Mouse (Mus musculus): Measurements from ENCODE around the gene Tspyl3.
A peak's percentile ranks its signal among the peaks of the same experiment; 100 is the strongest.
"Not testable (repeated sequence)": the region's sequence is repeated elsewhere in the genome, so short reads cannot be mapped to it uniquely, and the experiment has no call there.

The Tspyl3 gene

DNA sequence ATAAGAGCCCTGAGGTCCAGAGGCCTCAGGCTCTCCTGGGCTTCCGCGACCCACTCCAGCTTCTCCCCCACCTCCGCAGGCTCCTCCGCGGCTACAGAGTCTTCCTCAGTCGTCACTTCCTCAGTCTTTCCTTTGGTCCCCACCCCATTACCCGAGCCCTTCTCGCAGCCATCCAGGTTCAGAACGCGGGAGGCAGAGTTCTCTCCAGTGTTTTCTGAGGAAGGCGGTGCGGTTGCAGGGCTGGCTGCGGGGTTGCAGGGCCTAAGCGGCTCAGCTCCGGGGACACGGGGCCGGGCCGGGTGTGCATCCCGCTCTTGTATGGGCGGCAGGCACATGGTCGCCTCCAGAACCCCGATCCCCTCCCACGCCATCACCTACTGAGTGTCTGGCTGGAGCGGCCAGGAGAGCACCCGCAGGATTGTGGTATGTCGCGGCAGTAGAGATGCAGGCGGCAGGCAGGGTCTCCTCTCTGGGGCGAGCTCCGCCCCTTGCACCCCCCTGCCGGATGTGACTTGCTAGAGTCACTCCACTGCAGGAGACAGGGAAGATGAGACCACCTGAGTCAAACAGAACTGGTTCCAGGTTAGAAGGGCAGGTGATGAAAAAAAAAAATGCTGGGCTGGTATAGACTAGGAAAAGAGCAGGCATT is at the start of gene Tspyl3:
Gene Tspyl3, minus strand, starts transcription at position 496 of the 649 bp plus-strand sequence.
- peak; percentile 78 to 79 for DNase-seq

DNA sequence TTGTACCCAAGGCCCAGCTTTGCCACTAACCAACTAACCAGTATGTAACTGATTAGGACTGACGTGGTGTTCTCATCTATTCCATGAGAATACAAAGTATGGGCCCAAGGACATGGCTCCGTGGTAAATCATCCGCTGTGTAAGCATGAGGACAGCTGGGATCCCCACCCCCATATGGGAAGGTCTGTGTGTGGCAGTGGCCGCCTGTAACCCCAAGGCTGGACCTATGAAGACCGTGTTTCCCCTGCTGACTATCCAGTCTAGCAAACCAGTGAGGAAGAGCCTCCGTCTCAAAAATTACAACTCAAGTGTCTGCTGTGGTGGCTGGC is 49.6 kb upstream of the Tspyl3 start:
- DNase-seq = no peak

DNA sequence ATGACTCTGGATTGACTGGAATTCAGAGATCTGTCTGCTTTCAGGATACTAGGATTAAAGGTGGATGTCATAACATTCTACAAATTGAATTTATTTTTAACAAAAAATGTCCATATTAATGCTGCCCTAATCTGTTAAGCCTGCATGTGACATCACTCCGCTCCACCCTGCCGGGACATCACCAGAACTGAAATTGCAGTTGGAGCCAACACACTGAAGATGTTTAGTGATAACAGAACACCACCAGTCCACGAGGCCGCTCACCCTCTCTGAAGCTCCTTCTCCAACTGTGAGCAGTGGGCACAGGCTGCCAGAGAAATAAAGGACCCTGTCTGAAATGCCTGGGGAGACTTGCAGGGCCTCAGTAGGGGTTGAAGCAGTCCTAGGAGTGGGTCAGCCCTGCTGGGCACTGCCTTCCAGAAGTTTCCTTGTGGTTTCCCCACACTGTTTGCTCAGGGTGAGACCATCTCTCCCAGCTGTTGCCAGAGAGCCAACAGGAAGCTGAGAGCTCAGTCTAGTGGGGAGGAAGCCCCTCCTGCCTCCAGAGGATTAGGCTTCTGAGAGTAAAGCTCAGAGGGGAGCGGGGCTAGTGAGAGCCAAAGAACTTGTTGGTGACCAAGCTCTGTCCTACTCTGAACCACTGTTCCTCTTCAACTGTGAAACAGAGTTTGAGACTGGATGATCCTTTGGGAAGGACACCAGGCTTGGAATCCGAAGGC is 49.1 kb upstream of the Tspyl3 start:
- DNase-seq = not testable (repeated sequence)

DNA sequence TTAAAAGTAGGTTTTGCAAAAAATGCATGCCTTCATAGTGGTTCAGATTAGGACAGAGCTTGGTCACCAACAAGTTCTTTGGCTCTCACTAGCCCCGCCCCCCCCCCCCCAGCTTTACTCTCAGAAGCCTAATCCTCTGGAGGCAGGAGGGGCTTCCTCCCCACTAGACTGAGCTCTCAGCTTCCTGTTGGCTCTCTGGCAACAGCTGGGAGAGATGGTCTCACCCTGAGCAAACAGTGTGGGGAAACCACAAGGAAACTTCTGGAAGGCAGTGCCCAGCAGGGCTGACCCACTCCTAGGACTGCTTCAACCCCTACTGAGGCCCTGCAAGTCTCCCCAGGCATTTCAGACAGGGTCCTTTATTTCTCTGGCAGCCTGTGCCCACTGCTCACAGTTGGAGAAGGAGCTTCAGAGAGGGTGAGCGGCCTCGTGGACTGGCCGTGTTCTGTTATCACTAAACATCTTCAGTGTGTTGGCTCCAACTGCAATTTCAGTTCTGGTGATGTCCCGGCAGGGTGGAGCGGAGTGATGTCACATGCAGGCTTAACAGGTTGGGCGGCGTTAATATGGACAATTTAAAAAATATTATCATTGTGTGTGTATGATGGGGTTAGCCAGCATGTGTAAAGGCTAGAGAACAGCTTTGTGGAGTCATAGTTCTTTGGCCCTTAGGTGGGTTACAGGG is 45.1 kb upstream of the Tspyl3 start:
- not testable (repeated sequence) for DNase-seq

DNA sequence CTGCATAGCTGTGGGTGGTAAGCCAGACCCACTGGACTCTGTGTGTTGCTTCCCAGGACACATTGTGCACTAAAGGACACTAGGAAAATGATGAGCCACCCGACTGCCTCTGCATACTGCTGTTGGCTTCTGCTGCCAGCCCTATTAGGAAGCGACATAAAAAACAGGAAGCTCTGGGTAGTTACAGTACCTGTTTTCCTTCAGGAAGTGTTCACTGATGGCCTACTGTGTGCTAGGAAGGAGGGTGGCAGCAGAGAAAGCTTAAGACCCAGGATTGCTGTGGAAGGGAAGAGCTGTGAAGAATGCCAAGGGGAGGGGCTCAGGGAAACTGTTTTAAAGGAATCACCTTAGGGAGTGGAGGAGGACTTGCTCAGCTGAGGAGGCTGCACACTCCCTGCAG is 42.1 kb upstream of the Tspyl3 start:
- no peak for DNase-seq

DNA sequence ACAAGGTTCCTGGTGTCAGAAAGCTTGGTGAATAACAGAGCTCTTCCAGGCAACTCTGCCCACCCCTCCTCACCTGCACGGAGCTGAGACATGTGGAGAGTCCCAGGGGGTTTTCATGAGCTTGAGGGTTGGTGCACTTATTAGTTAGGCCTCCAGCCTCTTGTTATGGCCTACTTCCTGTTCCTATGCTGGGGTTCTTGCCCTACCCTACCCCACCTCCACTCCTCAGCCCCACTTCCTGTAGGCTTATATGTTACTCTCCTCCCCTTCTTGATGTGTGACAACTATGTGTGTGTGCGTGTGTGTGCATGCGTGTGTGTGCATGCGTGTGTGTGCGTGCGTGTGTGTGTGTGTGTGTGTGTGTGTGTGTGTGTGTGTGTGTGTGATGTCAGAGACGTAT is 37.8 kb upstream of the Tspyl3 start:
- DNase-seq = no peak

DNA sequence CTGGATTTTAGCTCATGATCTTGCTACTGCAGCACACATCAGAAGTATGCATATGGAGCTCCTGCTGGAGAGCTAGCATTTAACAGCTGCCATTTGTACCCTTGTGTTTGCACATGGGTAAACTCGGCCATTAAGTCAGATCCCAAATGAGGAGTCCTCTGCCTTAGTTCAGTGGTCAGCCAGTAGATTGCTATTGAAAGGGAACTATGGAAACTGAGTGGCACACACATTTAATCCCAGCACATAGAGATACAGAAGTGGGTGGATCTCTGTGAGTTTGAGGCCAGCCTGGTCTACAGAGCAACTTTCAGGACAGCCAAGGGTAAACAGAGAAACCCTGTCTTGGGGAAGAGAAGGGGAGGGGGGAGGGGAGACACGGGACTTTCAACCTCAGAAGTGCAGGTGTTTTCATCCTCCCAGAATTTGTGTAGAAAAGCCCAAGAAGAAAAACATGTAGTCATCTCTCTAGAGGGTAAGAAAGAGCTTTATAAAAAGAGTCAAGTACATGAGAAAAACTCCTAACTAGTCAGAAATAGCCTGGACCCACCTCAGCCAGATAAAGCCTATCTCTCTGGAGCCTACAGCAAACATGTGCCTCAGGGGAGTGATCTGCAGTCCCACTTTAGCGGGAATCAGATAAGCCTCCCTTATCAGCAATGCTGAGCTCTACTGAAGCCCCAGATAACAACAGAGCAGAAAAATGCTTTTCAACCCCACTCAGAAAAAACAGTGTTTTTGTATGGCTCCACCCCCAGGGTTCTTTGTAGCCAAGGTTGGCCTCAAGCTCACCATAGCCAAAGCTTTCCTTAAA is 34.8 kb upstream of the Tspyl3 start:
- no peak for DNase-seq

DNA sequence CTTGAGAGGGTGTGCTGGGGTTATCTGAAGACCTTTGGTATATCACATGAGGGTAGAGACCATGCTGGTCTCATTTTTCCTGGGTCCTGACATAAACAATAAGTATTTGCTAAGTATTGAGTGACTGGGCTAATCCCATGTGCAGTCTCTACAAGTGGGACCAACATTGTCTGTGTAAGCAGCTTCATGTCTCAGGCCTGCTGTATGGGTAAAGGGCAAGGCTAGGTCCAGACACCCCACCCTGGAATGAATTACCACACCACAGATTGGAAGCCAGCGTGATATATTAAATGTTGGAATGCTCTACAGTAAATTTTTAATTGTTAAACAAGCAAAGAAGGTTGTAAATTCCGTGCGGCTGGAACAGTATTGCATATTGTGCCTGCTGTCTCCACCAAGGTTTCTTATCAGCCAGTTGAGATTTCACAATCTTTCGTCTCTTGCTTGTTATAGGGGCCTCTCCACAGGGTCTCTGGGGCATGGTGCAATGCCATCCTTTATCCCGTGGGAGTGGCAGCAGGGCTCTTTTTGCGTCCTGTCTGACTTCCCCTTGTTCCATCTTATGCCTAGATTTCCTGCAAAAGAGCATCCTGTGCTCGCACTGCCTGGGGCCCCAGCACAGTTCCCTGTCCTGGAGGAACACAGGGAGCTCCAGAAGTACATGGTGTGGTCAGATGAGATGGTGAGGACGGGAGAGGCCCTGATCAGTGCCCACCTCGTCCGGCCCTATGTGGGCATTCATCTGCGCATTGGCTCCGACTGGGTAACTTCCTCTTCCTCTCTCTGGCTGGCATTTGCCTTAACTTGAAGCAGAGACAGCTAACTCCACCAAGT is 34.0 kb upstream of the Tspyl3 start:
- no peak for DNase-seq

DNA sequence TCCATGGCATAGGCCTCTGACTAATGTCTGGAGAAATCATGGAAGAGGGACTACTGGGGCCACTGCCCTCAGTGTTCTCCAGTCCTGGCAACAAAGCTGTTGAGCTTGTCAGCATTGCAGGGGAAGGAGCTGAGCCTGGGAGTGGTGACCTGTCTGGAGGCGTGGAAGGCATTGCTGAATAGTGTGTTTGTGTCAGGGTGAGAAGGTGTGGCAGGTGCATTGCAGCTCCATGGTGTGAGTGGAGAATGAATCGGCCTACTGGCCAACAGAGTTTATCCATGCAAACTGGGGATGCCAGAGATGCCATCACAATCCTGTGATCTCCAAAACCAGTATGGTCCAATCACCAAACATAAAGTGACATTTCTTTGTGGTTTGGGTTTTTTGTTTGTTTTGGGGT is 31.4 kb upstream of the Tspyl3 start:
- DNase-seq = no peak

DNA sequence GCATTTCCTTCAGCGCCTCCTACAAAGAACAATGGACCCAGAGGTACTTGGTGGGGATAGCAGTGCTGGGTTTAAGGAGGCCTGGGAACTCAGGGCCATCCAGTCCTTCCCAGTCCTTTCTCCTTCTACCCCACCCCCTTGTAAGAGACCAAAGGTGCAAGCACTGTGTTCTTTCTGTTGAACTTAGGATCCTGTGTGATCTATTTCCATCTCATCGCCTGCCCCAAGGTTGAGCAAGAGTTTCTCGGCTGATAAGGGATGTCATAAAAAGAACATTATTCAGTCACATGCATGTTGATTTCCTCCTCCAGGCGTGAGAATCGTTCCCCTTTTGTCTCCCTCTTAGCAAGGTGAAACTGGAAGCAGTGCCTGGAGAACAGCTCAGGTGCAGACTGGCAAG is 24.5 kb upstream of the Tspyl3 start:
- no peak for DNase-seq

DNA sequence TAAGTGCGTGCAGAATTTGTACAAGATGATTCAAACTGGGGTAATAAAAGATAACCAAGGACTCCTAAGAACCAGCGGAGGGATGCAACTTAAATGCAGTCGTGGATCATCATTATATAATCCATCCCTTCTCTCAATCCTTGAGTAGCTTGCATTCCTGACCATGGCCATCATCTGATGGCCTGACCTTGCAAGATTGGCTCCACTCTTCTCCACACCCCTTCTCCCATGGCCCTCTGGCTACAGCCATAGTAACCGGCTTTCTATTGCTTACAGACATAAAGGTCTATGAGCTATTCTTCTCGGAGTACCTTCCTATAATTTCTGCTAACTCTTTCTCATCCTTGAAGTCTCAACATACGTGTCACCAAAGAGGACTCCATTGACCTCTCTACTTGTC is 16.9 kb upstream of the Tspyl3 start:
- DNase-seq = no peak

DNA sequence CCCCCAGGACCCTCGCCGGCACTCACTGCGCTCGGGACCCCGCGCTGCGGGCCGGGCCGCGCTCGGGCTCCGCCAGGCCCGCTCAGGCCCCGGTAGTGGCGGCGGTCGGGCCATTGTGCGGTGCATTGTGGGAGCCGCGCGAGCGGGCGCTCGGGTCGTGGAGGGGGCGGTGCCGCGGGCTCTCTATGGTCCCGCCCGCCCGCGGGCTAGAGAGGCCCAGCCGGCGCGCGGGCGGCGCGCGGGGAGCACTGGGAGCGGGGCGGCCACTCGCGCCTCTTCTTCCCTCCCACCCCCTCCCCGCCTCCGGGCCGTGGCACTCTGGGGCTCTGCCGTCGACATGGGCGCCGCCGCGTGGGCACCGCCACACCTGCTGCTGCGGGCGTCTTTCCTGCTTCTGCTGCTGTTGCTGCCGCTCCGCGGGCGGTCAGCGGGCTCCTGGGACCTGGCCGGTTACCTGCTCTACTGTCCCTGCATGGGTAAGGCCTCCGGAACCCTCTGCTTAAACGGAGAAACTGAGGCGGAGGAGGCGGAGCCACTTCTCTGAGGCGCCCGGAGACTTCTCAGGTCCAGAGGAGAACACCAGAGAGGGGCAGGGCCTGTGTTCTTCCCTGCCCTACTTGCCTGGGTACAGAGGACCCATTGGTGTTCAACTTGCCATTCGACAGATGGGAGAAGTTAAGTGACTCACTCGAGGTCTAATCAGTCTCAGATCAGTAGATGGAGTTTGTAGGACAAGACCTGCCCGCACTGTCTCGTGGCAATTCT is 16.2 kb upstream of the Tspyl3 start, which contains the start of the genes Plagl2 and Pofut1:
Gene Plagl2, minus strand, starts transcription at position 177 of the 765 bp plus-strand sequence.
Gene Pofut1, plus strand, starts transcription at position 284 of the 765 bp plus-strand sequence.
- peak; percentile 90 to 95 for DNase-seq

DNA sequence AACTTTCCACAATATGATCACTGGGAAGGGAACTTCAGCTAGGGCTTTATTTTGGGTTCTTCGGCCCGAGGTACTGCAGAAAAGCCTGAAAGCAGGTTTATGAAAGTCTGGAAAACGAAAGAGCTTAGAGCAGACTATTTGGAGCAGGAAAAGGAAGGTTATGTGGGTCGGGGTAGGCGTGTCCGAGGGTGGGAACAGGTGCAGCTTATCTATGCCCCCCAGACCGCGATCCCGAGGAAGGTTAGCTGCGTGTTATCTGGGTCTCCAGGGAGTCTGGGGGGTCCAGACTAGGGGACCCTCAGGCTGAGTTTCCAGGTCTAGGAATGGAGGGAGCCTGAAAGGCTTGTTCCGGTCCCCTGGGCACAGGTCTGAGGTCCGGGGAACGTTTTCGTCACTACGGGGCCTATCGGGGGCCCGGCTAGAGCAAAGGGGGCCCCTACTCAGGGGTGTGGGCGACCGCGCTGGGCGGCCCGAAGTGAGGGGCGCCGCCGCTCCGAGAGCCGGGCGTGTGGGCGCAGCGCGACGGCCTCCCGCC is 15.5 kb upstream of the Tspyl3 start:
- peak; percentile 37 to 42 for DNase-seq

DNA sequence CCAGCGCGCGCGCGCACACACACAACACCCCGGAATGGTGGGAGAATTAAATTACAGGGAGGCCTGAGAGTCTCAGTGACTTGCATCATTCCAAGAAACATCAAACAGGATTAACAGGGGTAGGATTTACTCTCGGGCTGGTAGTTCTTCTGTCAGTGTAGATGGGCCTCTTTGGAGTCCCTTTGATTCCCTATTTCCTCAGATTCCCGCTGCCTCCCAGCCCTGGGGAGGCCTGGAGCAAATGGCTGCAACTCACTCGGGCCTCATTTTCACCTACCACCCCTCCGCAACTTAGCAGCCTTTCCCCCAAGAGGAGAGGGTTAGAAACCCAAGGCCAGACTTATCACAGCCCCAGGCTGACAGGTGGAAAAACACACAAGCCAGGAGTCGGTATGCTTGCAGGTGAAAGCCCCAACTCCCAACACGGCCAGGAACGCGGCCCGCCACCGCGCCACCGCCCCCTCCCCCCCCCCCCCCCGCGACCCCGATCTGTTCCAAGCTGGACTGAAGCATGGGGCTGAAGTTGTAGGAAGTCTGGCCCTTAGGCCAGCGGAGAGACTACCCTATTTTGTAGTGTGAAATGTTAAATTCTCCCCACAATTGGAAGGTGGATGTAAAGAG is 14.7 kb upstream of the Tspyl3 start:
- DNase-seq = peak in 1 of 2 experiments; percentile 16

DNA sequence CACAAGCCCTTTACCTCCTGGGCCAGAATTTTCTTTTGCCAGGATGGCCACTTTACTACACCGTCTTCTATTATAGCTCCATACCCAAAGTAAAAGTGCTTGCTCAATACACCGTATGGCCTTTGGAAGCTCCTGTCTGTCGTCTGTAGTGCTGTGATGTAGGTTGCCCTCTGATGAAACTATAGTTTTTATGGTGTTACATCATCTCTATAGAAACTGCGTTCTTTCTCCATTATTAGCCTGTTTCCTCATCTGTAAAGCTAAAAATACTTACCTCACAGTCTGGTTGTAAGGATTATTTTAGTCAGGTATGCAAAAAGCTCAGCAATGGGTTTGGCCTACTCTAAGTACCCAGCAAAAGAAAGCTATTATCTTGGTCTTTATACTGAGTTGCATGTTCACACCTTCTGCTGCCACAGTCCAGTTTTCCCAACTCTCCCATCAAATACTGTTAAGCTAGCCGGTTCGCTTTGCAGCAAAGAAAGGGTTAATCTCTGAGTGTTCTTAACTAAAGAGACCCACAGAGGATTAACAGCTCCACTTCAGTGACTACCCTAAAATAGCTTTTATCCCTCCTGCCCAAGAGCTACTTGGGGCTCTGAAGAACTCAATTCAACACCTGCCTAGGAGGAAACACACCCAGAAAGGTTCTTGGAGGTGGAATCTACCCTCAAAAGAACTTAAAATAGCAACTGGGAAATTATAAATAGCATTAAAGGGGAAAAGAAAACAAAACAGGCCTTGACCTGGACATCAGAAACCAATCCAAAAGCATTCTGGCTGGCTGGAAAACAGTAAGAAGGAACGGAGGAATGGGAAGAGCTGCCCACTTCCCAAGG is 14.0 kb upstream of the Tspyl3 start:
- DNase-seq = no peak

DNA sequence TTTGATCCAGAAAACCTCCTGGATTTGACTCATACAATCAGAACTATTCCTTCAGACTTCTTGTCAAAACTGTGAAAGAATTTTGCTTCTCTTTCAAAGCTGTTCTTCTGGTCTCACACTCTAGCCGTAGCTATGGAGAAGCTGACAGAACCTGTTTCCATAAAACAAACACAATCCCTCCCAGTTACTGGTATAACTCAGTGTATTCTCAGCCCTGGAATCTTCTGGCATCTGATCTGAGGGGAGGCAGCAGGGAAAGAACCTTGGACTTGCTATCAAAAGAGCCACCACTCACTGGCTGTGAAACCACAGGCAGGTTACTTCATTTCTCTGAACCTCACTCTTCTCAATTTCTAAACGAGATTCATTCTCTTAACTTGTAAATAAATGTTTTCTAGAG is 13.2 kb upstream of the Tspyl3 start:
- DNase-seq = no peak

DNA sequence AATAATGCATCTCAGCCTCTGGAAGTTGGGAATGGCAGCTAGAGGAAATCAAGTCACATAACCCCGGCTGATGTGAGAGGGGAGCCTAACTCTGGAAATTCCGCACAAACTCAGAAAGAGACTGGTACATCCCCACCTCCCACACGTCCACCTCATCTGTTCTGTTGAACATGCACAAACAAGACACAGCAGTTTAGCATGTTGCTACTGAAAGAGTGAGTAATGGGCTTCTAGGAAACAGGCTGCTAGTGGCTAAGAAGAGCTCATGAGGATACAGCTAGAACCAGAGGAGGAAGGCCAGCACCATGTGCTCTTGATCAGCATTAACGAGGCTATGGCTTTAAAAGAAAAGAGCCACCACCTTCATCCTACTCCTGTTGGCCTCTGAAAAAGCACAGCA is 12.7 kb upstream of the Tspyl3 start:
- DNase-seq = no peak

DNA sequence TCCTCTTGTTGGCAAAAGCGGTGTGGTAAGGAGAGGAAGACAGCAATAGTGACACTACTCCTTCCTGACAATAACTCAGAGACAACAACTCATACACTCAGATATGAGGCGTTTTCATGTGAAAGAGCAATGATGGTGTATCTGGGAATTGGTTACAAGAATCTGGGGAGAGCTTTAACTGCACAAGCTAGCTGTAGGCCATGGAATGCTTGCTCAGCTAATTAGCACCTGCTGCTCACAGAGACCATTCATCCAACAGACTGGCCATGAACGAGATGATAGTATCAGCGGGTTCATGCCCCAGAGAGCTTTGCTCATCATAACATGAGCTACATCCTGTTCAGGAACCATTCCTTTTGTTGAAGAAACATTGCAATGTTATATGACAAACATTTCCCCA is 12.0 kb upstream of the Tspyl3 start:
- DNase-seq = no peak

DNA sequence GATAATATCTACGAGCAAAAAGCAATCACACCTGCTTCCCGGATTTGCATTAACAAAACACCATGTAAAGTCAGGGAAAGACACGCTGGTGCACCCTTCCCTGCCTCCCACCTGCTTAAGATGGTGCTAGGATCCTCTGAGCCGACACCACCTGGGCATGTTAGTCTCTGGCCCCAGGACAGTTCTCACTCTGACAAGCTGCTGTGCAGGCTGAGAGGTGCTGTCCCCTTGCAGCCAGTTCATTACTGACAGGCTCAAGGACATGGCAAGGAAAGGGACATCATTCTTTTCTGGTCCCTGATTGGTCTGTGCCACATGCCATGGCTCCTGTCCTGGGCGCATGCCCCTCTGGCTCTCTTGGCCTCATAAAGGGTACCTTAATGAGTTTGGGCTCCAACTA is 3.3 kb upstream of the Tspyl3 start:
- DNase-seq = no peak

DNA sequence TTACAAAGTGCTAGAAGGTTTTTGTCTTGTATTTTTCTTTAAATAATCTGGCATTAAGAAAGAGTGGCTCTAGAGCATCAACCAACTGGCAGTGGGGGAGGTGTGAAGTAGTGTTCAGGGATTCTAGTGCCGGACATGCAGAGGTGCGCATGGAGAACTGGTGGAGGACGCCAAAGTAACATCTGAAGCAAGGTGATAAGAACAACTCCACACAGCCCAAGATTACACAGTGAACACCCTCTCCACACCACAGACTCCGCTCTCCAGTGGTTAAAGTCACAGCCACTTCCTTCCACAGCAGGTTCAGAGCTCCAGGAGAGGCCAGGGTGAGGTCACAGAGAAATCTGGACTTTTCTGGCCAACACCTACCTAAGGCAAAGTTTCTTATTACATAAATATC is 2.7 kb upstream of the Tspyl3 start:
- no peak for DNase-seq

All from cerebellum, postnatal 10 days (tissue).